Mouse (Mus musculus): Measurements from ENCODE around the gene Ppp2r3c. TPM values are rescaled to one million over a fixed set of nuclear protein-coding genes. Genes with fewer than 3 reads are reported as not detected.
"Not testable (repeated sequence)": the region's sequence is repeated elsewhere in the genome, so short reads cannot be mapped to it uniquely, and the experiment has no call there.

Gene Ppp2r3c
- 20.4 and 25.7 TPM in 2 replicates for polyA plus RNA-seq (2014; fragmentation: Nextera tagmentation; extraction: Ambion mirVana)

DNA sequence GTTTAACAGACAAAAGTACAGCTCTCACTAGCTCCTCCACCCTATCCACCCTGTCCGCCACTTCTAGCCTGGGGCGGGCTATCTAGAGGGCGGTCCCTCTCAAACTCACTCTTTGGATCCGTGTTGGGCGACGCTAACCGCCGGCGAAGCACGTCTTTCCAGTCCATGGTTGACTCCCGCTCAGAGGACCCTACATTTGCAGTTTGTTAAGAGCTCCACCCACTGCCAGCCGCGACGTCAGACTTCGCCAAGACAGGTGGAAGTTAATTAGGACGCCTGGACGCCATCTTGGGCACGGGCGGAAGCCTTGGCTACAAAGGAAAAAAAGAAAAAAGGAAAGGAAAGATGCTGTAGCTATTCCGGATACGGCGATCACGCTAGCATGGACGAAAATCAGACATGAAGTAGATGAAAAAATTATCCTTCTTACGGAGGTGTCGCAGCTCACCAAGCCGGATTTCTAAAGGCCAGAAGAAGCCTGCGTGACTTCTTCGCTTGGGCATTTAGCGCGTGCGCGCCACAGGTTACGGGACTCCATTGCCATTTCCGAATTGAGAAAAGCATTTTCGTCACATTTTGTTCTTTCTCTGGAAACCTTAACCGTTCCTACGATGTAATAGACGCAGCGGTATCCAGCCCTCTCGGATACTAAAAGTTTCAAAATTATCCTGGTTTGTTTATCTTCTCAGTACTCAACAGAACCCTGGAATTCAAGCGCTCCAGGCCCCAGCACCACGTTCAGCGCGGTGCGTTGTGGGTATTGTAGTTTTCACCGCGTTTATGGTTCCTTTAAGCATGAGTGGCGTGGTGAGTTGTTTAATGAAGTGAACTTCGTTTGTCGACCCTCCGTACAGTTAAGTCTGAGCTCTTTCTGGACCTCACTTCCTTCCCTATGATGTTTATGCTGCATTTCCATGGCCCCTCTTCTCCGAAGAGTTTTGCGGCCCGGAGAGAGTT lies at the start of gene Ppp2r3c:
Gene Ppp2r3c, minus strand, starts transcription at position 514 of the 957 bp plus-strand sequence.
- peak within 1 kb of the TSS; percentile 54 for H3K4me3 ChIP-seq (replicated peaks; ENCODE audit: low read depth, low read length)

DNA sequence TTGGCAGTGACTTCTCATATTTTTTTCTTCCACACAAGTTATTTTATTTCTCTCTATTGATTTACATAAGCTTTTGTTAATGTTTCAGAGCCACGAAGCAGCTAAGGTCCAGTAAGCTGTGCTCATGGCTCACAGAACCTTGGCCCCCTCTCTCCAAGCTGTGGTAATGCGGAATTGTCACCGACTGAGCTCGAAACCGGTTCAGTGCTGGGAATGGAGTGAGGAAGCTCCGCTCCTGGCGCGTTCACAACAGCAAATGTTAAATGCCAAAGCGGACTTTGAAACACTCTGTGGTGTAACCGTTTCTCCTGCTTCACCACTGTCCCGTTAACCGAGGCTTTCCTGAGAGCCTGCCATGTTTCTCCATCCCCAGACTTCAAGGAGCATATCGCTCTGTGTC lies 41.8 kb upstream of the Ppp2r3c start:
- H3K36me3 ChIP-seq (ENCODE audit: control insufficient read depth, insufficient read depth, low read length) = no peaks in the 10 kb centered on the region
- H3K4me1 ChIP-seq (ENCODE audit: control insufficient read depth, insufficient read depth, low read length) = no peaks in the 10 kb centered on the region
- no peak for ATAC-seq (ENCODE audit: low FRiP score, low TSS enrichment)
- H3K9ac ChIP-seq (replicated peaks; ENCODE audit: low read length) = no peak overlapping the region; the same call in 1 of the 2 replicates
- 84% methylated on average over 13 of the region's 13 CpGs for WGBS
- DNase-seq = peak; percentile 33
- no peaks in the 10 kb centered on the region for H3K9me3 ChIP-seq (ENCODE audit: control insufficient read depth, low read length)
- peak overlapping the region; percentile 57 for H3K27ac ChIP-seq (replicated peaks; ENCODE audit: low read depth, low read length)
- no peaks in the 10 kb centered on the region for H3K27me3 ChIP-seq (ENCODE audit: control insufficient read depth, insufficient read depth, low read length)
- no peak overlapping the region for H3K4me3 ChIP-seq (replicated peaks; ENCODE audit: low read depth, low read length)
- H3K4me2 ChIP-seq (ENCODE audit: low read length) = no peak overlapping the region

More for the DNA sequence above, at the start of gene Ppp2r3c:
- Histone ChIP-seq H3K4me2 (ENCODE audit: low read length) (peak within 1 kb of the TSS; percentile 65), H3K9ac (replicated peaks; ENCODE audit: low read length) (peak within 1 kb of the TSS; percentile 68), H3K9me3 (ENCODE audit: control insufficient read depth, low read length) (no peaks in the 10 kb centered on the region), H3K27me3 (ENCODE audit: control insufficient read depth, insufficient read depth, low read length) (no peaks in the 10 kb centered on the region), H3K36me3 (ENCODE audit: control insufficient read depth, insufficient read depth, low read length) (peaks cover 8% of the 10 kb centered on the region), H3K4me1 (ENCODE audit: control insufficient read depth, insufficient read depth, low read length) (peaks cover 23% of the 10 kb centered on the region), H3K27ac (replicated peaks; ENCODE audit: low read depth, low read length) (peak within 1 kb of the TSS; percentile 81)
- peak; percentile 95 for ATAC-seq (ENCODE audit: low FRiP score, low TSS enrichment)
- under 1% methylated on average over 55 of the region's 55 CpGs for WGBS
- DNase-seq = peak; percentile 96

GRCm38 (mm10) chr12:55343998-55344397 lies 41.2 kb upstream of the Ppp2r3c start:
- no peaks in the 10 kb centered on the region for H3K4me1 ChIP-seq (ENCODE audit: control insufficient read depth, insufficient read depth, low read length)
- DNase-seq (peak; percentile 39), ATAC-seq (ENCODE audit: low FRiP score, low TSS enrichment) (no peak)
- no peak overlapping the region; the same call in 1 of the 2 replicates for H3K9ac ChIP-seq (replicated peaks; ENCODE audit: low read length)
- H3K27ac ChIP-seq (replicated peaks; ENCODE audit: low read depth, low read length) = peak overlapping the region; percentile 57
- H3K4me2 ChIP-seq (ENCODE audit: low read length) = peak overlapping the region; percentile 22; the same call in 1 of the 2 replicates
- 77% methylated on average over 11 of the region's 11 CpGs for WGBS
- H3K4me3 ChIP-seq (replicated peaks; ENCODE audit: low read depth, low read length) = no peak overlapping the region
- H3K36me3 ChIP-seq (ENCODE audit: control insufficient read depth, insufficient read depth, low read length) = no peaks in the 10 kb centered on the region
- no peaks in the 10 kb centered on the region for H3K9me3 ChIP-seq (ENCODE audit: control insufficient read depth, low read length)
- no peaks in the 10 kb centered on the region for H3K27me3 ChIP-seq (ENCODE audit: control insufficient read depth, insufficient read depth, low read length)

DNA sequence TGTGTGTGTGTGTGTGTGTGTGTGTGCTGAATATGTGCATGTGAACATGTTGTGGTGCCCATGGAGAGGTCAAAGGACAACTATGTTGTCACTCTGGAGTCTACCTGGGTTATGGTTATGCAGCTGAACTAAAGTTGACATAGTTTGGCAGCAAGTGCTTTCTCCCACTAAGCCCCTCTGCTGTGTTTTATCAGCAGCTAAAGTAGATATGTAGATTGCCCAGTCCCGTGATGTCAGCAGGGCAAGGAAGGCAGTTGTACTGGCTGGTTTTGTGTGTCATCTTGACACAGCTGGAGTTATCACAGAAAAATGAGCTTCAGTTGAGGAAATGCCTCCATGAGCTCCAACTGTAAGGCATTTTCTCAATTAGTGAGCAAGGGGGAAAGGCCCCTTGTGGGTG lies 40.2 kb upstream of the Ppp2r3c start:
- H3K36me3 ChIP-seq (ENCODE audit: control insufficient read depth, insufficient read depth, low read length); H3K4me2 ChIP-seq (ENCODE audit: low read length); H3K27me3 ChIP-seq (ENCODE audit: control insufficient read depth, insufficient read depth, low read length); DNase-seq; ATAC-seq (ENCODE audit: low FRiP score, low TSS enrichment); H3K27ac ChIP-seq (replicated peaks; ENCODE audit: low read depth, low read length); H3K9me3 ChIP-seq (ENCODE audit: control insufficient read depth, low read length); H3K9ac ChIP-seq (replicated peaks; ENCODE audit: low read length); H3K4me1 ChIP-seq (ENCODE audit: control insufficient read depth, insufficient read depth, low read length); H3K4me3 ChIP-seq (replicated peaks; ENCODE audit: low read depth, low read length): not testable (repeated sequence)
- 72% methylated on average over 1 of the region's 1 CpGs for whole genome bisulfite sequencing

DNA sequence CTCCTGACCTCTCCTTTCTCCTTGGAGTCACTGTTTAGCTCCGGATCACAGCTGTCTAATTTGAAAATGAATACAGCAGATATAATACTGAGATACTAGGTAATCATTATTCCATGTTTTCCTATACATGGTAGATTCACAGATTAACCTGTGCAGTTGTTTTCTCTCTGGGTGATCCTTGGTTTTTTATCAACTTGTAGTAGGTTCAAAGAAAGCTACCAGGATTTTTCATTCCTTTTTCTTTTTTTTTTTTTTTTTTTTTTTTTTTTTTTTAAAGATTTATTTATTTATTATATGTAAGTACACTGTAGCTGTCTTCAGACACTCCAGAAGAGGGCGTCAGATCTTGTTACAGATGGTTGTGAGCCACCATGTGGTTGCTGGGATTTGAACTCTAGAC lies 35.7 kb upstream of the Ppp2r3c start:
- not testable (repeated sequence) for H3K9ac ChIP-seq (replicated peaks; ENCODE audit: low read length); H3K36me3 ChIP-seq (ENCODE audit: control insufficient read depth, insufficient read depth, low read length); H3K27me3 ChIP-seq (ENCODE audit: control insufficient read depth, insufficient read depth, low read length); H3K4me3 ChIP-seq (replicated peaks; ENCODE audit: low read depth, low read length); ATAC-seq (ENCODE audit: low FRiP score, low TSS enrichment); H3K27ac ChIP-seq (replicated peaks; ENCODE audit: low read depth, low read length); H3K4me1 ChIP-seq (ENCODE audit: control insufficient read depth, insufficient read depth, low read length); DNase-seq; H3K9me3 ChIP-seq (ENCODE audit: control insufficient read depth, low read length); H3K4me2 ChIP-seq (ENCODE audit: low read length)
- 79% methylated on average over 1 of the region's 2 CpGs for WGBS

DNA sequence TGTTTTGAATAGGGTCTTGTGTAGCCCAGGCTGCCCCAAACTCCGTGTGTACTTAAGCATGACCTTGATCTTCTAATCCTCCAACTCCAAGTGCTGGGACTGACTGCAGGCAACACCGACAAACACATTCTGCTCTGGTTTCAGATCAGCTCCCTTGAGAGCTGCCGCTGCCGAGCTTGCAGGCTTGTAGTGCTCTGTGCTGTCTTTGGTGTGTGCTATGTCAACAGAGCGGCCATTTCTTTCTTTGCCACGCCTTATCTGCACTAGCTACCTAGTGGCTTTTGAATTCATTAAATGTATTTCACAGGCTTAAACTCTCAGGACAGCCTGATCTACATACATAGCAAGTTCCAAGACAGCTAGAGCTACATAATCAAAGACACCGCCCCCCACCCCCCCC lies 30.9 kb upstream of the Ppp2r3c start:
- H3K9me3 ChIP-seq (ENCODE audit: control insufficient read depth, low read length) = no peaks in the 10 kb centered on the region
- H3K9ac ChIP-seq (replicated peaks; ENCODE audit: low read length) = no peak overlapping the region
- ATAC-seq (ENCODE audit: low FRiP score, low TSS enrichment) = no peak
- no peak overlapping the region for H3K4me3 ChIP-seq (replicated peaks; ENCODE audit: low read depth, low read length)
- no peaks in the 10 kb centered on the region for H3K27me3 ChIP-seq (ENCODE audit: control insufficient read depth, insufficient read depth, low read length)
- WGBS = 85% methylated on average over 7 of the region's 7 CpGs
- no peak overlapping the region for H3K27ac ChIP-seq (replicated peaks; ENCODE audit: low read depth, low read length)
- H3K4me2 ChIP-seq (ENCODE audit: low read length) = no peak overlapping the region
- no peaks in the 10 kb centered on the region for H3K36me3 ChIP-seq (ENCODE audit: control insufficient read depth, insufficient read depth, low read length)
- no peak for DNase-seq
- H3K4me1 ChIP-seq (ENCODE audit: control insufficient read depth, insufficient read depth, low read length) = no peaks in the 10 kb centered on the region

- Histone ChIP-seq H3K27me3 (ENCODE audit: control insufficient read depth, insufficient read depth, low read length) (no peaks in the 10 kb centered on the region), H3K9ac (replicated peaks; ENCODE audit: low read length) (no peak overlapping the region), H3K4me1 (ENCODE audit: control insufficient read depth, insufficient read depth, low read length) (no peaks in the 10 kb centered on the region), H3K36me3 (ENCODE audit: control insufficient read depth, insufficient read depth, low read length) (no peaks in the 10 kb centered on the region), H3K27ac (replicated peaks; ENCODE audit: low read depth, low read length) (no peak overlapping the region), H3K4me2 (ENCODE audit: low read length) (no peak overlapping the region), H3K9me3 (ENCODE audit: control insufficient read depth, low read length) (no peaks in the 10 kb centered on the region), H3K4me3 (replicated peaks; ENCODE audit: low read depth, low read length) (no peak overlapping the region)
- 94% methylated on average over 7 of the region's 7 CpGs for WGBS
- DNase-seq = no peak
- ATAC-seq (ENCODE audit: low FRiP score, low TSS enrichment) = no peak
Measured at GRCm38 (mm10) chr12:55329351-55329750, 26.6 kb upstream of the Ppp2r3c start.

- no peaks in the 10 kb centered on the region for H3K27me3 ChIP-seq (ENCODE audit: control insufficient read depth, insufficient read depth, low read length)
- no peak overlapping the region for H3K4me2 ChIP-seq (ENCODE audit: low read length)
- H3K9ac ChIP-seq (replicated peaks; ENCODE audit: low read length) = no peak overlapping the region
- no peaks in the 10 kb centered on the region for H3K9me3 ChIP-seq (ENCODE audit: control insufficient read depth, low read length)
- DNase-seq = no peak
- no peak overlapping the region for H3K4me3 ChIP-seq (replicated peaks; ENCODE audit: low read depth, low read length)
- ATAC-seq (ENCODE audit: low FRiP score, low TSS enrichment) = no peak
- no peaks in the 10 kb centered on the region for H3K36me3 ChIP-seq (ENCODE audit: control insufficient read depth, insufficient read depth, low read length)
- no peaks in the 10 kb centered on the region for H3K4me1 ChIP-seq (ENCODE audit: control insufficient read depth, insufficient read depth, low read length)
- H3K27ac ChIP-seq (replicated peaks; ENCODE audit: low read depth, low read length) = no peak overlapping the region
- WGBS = 95% methylated on average over 4 of the region's 4 CpGs
Measured at GRCm38 (mm10) chr12:55328784-55329183, 26.0 kb upstream of the Ppp2r3c start.

DNA sequence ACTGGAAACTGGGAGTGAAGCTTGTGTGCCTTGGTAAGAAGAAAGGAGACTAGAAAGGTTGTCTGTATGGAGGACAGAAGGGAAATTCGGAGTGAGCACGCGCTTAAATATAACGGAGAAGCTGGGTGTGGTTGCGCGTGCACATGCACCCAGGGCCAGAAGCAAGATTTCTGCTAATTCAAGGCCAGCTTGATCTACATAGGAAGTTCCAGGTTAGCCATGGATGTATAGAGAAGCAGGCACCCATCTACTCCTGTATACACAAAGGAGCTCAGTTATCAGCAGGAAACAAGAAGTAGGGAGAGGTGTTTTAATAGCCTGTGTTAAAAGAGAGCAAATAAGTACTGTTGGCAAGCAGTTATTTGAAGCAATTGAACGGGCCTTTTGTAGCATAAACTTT lies 22.9 kb upstream of the Ppp2r3c start:
- H3K27ac ChIP-seq (replicated peaks; ENCODE audit: low read depth, low read length) = no peak overlapping the region
- H3K4me1 ChIP-seq (ENCODE audit: control insufficient read depth, insufficient read depth, low read length) = no peaks in the 10 kb centered on the region
- DNase-seq (no peak), ATAC-seq (ENCODE audit: low FRiP score, low TSS enrichment) (no peak)
- no peak overlapping the region for H3K4me3 ChIP-seq (replicated peaks; ENCODE audit: low read depth, low read length)
- WGBS = 94% methylated on average over 7 of the region's 7 CpGs
- H3K4me2 ChIP-seq (ENCODE audit: low read length) = no peak overlapping the region
- H3K27me3 ChIP-seq (ENCODE audit: control insufficient read depth, insufficient read depth, low read length) = no peaks in the 10 kb centered on the region
- no peak overlapping the region for H3K9ac ChIP-seq (replicated peaks; ENCODE audit: low read length)
- no peaks in the 10 kb centered on the region for H3K9me3 ChIP-seq (ENCODE audit: control insufficient read depth, low read length)
- no peaks in the 10 kb centered on the region for H3K36me3 ChIP-seq (ENCODE audit: control insufficient read depth, insufficient read depth, low read length)

Data from midbrain, embryonic 14.5 days (tissue).